Mouse (Mus musculus) ES-E14 (cell line): Measurements from ENCODE around the gene Krtap1-3. TPM values are rescaled to one million over a fixed set of nuclear protein-coding genes. Genes with fewer than 3 reads are reported as not detected.
"Not testable (repeated sequence)": the region's sequence is repeated elsewhere in the genome, so short reads cannot be mapped to it uniquely, and the experiment has no call there.

Experiments
- DNase-seq: peaks from one replicate; pipeline ENCODE4 v3.0.0-alpha.2; 2013; ENCODE audit warnings: low read depth, low spot score
- H3K27ac ChIP-seq: 2 replicates; pipeline ENCODE4 v1.5.1; 2012; ENCODE audit warnings: low read depth, mild to moderate bottlenecking, low read length, moderate library complexity, mixed read lengths; ENCODE audit not compliant: poor library complexity, insufficient read depth, severe bottlenecking
- H3K36me3 ChIP-seq: 2 replicates; pipeline ENCODE4 v1.6.1; 2012; ENCODE audit warnings: mild to moderate bottlenecking, low read length, moderate library complexity, mixed read lengths; ENCODE audit not compliant: control insufficient read depth, poor library complexity, insufficient read depth, severe bottlenecking
- H3K4me1 ChIP-seq, 2 experiments: fragments of 150-350 bp in 1 of 2; sonication (generic) in 1 of 2; 2 replicates each; pipeline ENCODE4 v1.6.1; 2012; ENCODE audit warnings: low read length in 2 of 2, mild to moderate bottlenecking in 1 of 2, mixed read lengths in 1 of 2; ENCODE audit not compliant: control insufficient read depth in 2 of 2, insufficient read depth in 2 of 2, poor library complexity in 1 of 2
- H3K4me3 ChIP-seq, 2 experiments: fragments of 150-350 bp in 1 of 2; sonication (generic) in 1 of 2; 2 replicates each; pipeline ENCODE4 v1.5.1; 2012; ENCODE audit warnings: low read length in 2 of 2, low read depth in 1 of 2, mild to moderate bottlenecking in 1 of 2, mixed read lengths in 1 of 2; ENCODE audit not compliant: insufficient read depth in 1 of 2, poor library complexity in 1 of 2, severe bottlenecking in 1 of 2
- H3K9ac ChIP-seq: 2 replicates; pipeline ENCODE4 v1.6.1; 2012; ENCODE audit warnings: low read depth, mild to moderate bottlenecking, low read length, mixed read lengths; ENCODE audit not compliant: poor library complexity, insufficient read depth, severe bottlenecking
- H3K9me3 ChIP-seq: fragments of 150-350 bp; sonication (generic); 2 replicates; pipeline ENCODE4 v1.6.1; 2012; ENCODE audit warnings: low read depth, mild to moderate bottlenecking, low read length; ENCODE audit not compliant: control insufficient read depth, insufficient read depth
- CHD2 ChIP-seq: IDR thresholded peaks from 2 replicates; pipeline ENCODE4 v1.6.1; 2014; ENCODE audit warnings: mild to moderate bottlenecking, low read depth, low read length, inconsistent platforms
- HCFC1 ChIP-seq: IDR thresholded peaks from 2 replicates; pipeline ENCODE4 v1.6.1; 2012; ENCODE audit warnings: low read length, inconsistent platforms, borderline replicate concordance; ENCODE audit not compliant: insufficient read depth
- MAFK ChIP-seq: IDR thresholded peaks from 2 replicates; pipeline ENCODE4 v1.6.1; 2014; ENCODE audit warnings: mild to moderate bottlenecking, low read depth, low read length, inconsistent platforms; ENCODE audit not compliant: insufficient read depth
- ZC3H11A ChIP-seq: IDR thresholded peaks from 2 replicates; pipeline ENCODE4 v1.6.1; 2012; ENCODE audit warnings: low read depth, mild to moderate bottlenecking, inconsistent platforms, low read length, borderline replicate concordance
- ZNF384 ChIP-seq: IDR thresholded peaks from 2 replicates; pipeline ENCODE4 v1.6.1; 2012; ENCODE audit warnings: low read depth, low read length, inconsistent platforms
- in situ Hi-C, 2 experiments: fragments of 600-800 bp; cut with MboI; formaldehyde crosslinking; loops; one replicate each; pipeline ENCODE4 v1.15.1; 2025; ENCODE audit warnings: low sequenced_read_pairs in 2 of 2, inconsistent platforms in 1 of 2; ENCODE audit not compliant: unreplicated experiment in 2 of 2
- total RNA-seq: library from RNA; depleted of rRNA; stranded (reverse); fragments of 300-350 nt; gene quantifications from 2 replicates; pipeline ENCODE4 v1.2.3, GENCODE M21; 2012

Gene Krtap1-3
- total RNA-seq, 1 experiment = not detected

GRCm38 (mm10) chr11:99609126-99609525, 18.0 kb upstream of the Krtap1-3 start:
- in situ Hi-C loops = no loop called here
- H3K9ac ChIP-seq = no peak overlapping the region
- no peaks in the 10 kb centered on the region for H3K36me3 ChIP-seq
- H3K4me1 ChIP-seq = no peaks in the 10 kb centered on the region
- no peak overlapping the region for H3K4me3 ChIP-seq
- H3K9me3 ChIP-seq = no peaks in the 10 kb centered on the region
- TF ChIP-seq ZNF384 = no peak
- TF ChIP-seq CHD2 = no peak
- DNase-seq = no peak
- H3K27ac ChIP-seq = no peak overlapping the region

- H3K9me3 ChIP-seq, H3K27ac ChIP-seq, H3K36me3 ChIP-seq, H3K4me1 ChIP-seq, H3K9ac ChIP-seq, in situ Hi-C loops, H3K4me3 ChIP-seq, DNase-seq: not testable (repeated sequence)
Measured at GRCm38 (mm10) chr11:99603208-99603607, 12.1 kb upstream of the Krtap1-3 start, which contains the start of gene Gm11938. TSS of gene Gm11938 (minus strand) at chr11:99603308.

GRCm38 (mm10) chr11:99597742-99598141, 6.6 kb upstream of the Krtap1-3 start, which contains the start of gene Krtap9-3:
TSS of gene Krtap9-3 (minus strand) at chr11:99598105.
- in situ Hi-C loops, H3K27ac ChIP-seq, H3K9ac ChIP-seq, H3K4me3 ChIP-seq, DNase-seq, H3K4me1 ChIP-seq, H3K36me3 ChIP-seq, H3K9me3 ChIP-seq: not testable (repeated sequence)

GRCm38 (mm10) chr11:99585096-99585495, 6.0 kb downstream of the Krtap1-3 start:
- no peak for DNase-seq
- Histone ChIP-seq H3K27ac (no peak overlapping the region), H3K4me3 (no peak overlapping the region), H3K9ac (no peak overlapping the region), H3K4me1 (no peaks in the 10 kb centered on the region), H3K36me3 (no peaks in the 10 kb centered on the region), H3K9me3 (no peaks in the 10 kb centered on the region)
- TF ChIP-seq CHD2 (no peak), MAFK (no peak), HCFC1 (no peak), ZNF384 (no peak), ZC3H11A (no peak)
- in situ Hi-C loops = no loop called here

- no peak for TF ChIP-seq ZNF384
- TF ChIP-seq CHD2 = no peak
- TF ChIP-seq HCFC1 = no peak
- no peak within 1 kb of the TSS for H3K27ac ChIP-seq
- no peaks in the 10 kb centered on the region for H3K36me3 ChIP-seq
- H3K4me3 ChIP-seq = no peak within 1 kb of the TSS
- H3K9ac ChIP-seq = no peak within 1 kb of the TSS
- H3K4me1 ChIP-seq = no peaks in the 10 kb centered on the region
- in situ Hi-C loops = no loop called here
- H3K9me3 ChIP-seq = no peaks in the 10 kb centered on the region
- no peak for DNase-seq
Measured at GRCm38 (mm10) chr11:99583245-99583704, 7.9 kb downstream of the Krtap1-3 start, which contains the start of gene Krtap1-4. TSS of gene Krtap1-4 (minus strand) at chr11:99583654.
